Mouse (Mus musculus) midbrain, embryonic 10.5 days (tissue): ENCODE results near the gene Tagln2. TPM values are rescaled to one million over a fixed set of nuclear protein-coding genes. Genes with fewer than 3 reads are reported as not detected.

Experiments
- DNase-seq: peaks from one replicate; pipeline ENCODE4 v3.0.0-alpha.2; 2017; ENCODE audit warnings: low spot score
- H3K27ac ChIP-seq: fragments of 300-500 bp; sonication (generic); replicated peaks from 2 replicates; pipeline ENCODE4 v1.5.1; 2016; ENCODE audit warnings: mild to moderate bottlenecking
- H3K27me3 ChIP-seq: fragments of 300-500 bp; sonication (generic); 2 replicates; pipeline ENCODE4 v1.6.1; 2016; ENCODE audit warnings: low read depth, mild to moderate bottlenecking; ENCODE audit not compliant: poor library complexity, severe bottlenecking
- H3K36me3 ChIP-seq: fragments of 300-500 bp; sonication (generic); 2 replicates; pipeline ENCODE4 v1.6.1; 2016; ENCODE audit warnings: mild to moderate bottlenecking, moderate library complexity
- H3K4me1 ChIP-seq: fragments of 300-500 bp; sonication (generic); 2 replicates; pipeline ENCODE4 v1.6.1; 2016
- H3K4me3 ChIP-seq: fragments of 300-500 bp; sonication (generic); 2 replicates; pipeline ENCODE4 v1.5.1; 2016; ENCODE audit warnings: mild to moderate bottlenecking, moderate library complexity
- H3K9me3 ChIP-seq: fragments of 300-500 bp; sonication (generic); replicated peaks from 2 replicates; pipeline ENCODE4 v1.6.1; 2016; ENCODE audit warnings: mild to moderate bottlenecking
- WGBS: fragments of 180-500 bp; shearing (Covaris S2); methylation state at CpG from one replicate; pipeline ENCODE4 v1.1.7; 2016; 5-methylcytosine and 5-hydroxymethylcytosine counted together
- polyA plus RNA-seq: library from polyadenylated mRNA; unstranded; fragments of >200 nt; fragmentation: Nextera tagmentation; extraction: Ambion mirVana; gene quantifications from 2 replicates; pipeline ENCODE4 v1.2.1, GENCODE M21; 2016

Gene Tagln2
- polyA plus RNA-seq, 1 experiment from 2014 or later, result 79.2 TPM

DNA sequence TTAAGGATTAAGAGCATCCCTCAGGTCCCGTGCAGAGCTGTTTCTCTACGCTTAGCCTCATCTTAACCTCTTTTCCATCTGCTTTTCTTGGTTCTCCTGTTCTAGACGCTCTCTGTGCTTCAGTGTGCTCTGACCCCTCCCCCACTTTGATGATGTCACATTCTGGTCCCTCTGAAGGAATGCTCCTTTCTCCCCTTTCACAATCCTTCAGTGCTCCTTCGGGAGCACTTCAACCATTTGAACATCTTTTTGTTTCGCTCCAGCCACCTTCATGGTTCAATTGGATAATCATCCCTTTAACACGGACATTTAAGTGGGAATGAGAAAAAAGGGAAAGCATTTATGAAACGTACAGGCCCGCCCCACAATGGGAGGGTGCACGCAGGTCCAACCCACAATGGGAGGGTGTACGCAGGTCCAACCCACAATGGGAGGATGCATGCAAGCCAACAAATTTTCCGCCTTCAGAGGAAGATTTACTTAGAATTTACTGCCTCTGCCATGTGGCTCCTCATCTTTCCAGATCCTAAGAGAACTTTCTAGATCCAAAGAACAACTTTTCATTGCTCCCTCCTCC lies 31.5 kb upstream of the Tagln2 start:
- Histone ChIP-seq H3K27me3 (no peaks in the 10 kb centered on the region), H3K9me3 (no peaks in the 10 kb centered on the region), H3K27ac (no peak overlapping the region), H3K4me3 (no peak overlapping the region), H3K36me3 (no peaks in the 10 kb centered on the region), H3K4me1 (0 out of 2 replicates have a peak, but pooled peaks cover 3% of the 10 kb centered on the region)
- no peak for DNase-seq
- WGBS, result 81% methylated on average over 11 of the region's 11 CpGs

DNA sequence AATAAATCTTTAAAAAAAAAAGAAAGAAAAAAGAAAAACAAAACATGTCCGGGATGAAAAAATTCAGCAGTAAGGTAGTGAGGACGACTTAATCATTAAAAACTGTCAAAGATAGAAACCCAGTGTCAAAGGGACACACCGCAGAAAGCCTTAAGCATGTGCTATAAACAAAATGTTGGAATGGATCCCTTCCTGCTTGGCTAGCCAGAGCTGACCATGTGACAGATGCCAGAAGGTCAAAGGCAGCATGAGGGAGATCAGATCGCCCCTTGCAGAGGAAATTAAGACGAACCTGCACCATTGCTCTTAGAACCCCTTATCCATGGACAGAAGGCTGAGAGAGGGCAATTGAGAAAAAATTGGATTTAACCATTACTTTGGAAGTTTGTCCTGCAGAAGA lies 30.5 kb upstream of the Tagln2 start:
- Histone ChIP-seq H3K4me3 (no peak overlapping the region), H3K36me3 (no peaks in the 10 kb centered on the region), H3K27me3 (no peaks in the 10 kb centered on the region), H3K9me3 (no peaks in the 10 kb centered on the region), H3K27ac (no peak overlapping the region), H3K4me1 (0 out of 2 replicates have a peak, but pooled peaks cover 3% of the 10 kb centered on the region)
- 90% methylated on average over 5 of the region's 5 CpGs for WGBS
- DNase-seq, result no peak

DNA sequence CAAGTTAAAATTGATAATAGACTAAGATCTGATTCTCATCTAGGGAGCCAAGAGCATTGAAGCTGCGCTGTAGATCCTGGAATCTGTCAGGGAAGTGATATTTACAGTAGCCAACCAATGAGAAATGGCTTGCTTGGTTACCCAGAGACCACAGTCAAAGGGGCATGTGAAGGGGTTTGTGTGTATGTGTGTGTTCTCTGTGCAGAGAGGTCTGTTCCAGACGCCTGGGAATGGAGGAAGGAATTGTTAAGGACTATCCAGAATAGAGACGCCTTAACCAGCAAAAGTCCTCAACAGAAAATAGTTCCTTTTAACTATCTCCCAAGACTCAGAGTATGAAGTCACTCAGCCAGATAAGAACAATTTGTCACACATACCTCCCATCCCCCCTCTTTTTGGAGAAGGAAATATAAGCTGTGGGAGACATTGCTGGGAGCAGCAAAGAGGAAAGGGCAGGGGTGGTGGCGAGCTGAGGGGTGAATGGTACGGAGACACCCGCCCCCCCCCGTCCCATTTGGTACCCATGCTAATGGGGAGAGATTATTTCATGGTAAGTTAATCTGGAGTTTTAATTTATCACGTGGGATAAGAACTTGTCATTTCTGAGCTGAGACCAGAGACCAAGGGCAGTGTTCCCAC lies 29.9 kb upstream of the Tagln2 start:
- no peaks in the 10 kb centered on the region for H3K36me3 ChIP-seq
- WGBS, result 79% methylated on average over 8 of the region's 8 CpGs
- no peak overlapping the region for H3K4me3 ChIP-seq
- no peak for DNase-seq
- no peaks in the 10 kb centered on the region for H3K9me3 ChIP-seq
- H3K4me1 ChIP-seq, result 0 out of 2 replicates have a peak, but pooled peaks cover 3% of the 10 kb centered on the region
- H3K27ac ChIP-seq, result no peak overlapping the region
- H3K27me3 ChIP-seq, result no peaks in the 10 kb centered on the region

DNA sequence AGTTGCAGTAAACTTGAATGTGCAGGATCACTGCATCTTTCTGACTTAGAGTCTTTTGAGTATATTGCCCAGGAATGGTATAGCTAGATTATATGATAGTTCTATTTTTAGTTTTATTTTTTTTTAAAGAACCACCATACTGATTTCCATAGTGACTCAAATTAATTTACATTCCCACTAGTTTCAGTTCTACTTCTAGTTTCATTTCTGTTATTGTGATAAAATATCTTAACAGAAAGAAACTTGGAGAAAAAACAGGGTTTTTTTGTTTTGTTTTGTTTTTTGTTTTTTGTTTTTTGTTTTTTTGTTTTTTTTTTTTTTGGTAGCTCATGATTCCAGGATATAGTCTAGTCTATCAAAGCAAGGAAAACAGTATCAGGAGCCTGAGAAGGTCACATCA lies 26.9 kb upstream of the Tagln2 start:
- H3K9me3 ChIP-seq, result no peaks in the 10 kb centered on the region
- H3K27me3 ChIP-seq, result no peaks in the 10 kb centered on the region
- H3K4me3 ChIP-seq, result no peak overlapping the region
- H3K27ac ChIP-seq, result no peak overlapping the region
- DNase-seq, result no peak
- H3K4me1 ChIP-seq, result 0 out of 2 replicates have a peak, but pooled peaks cover 3% of the 10 kb centered on the region
- H3K36me3 ChIP-seq, result no peaks in the 10 kb centered on the region

DNA sequence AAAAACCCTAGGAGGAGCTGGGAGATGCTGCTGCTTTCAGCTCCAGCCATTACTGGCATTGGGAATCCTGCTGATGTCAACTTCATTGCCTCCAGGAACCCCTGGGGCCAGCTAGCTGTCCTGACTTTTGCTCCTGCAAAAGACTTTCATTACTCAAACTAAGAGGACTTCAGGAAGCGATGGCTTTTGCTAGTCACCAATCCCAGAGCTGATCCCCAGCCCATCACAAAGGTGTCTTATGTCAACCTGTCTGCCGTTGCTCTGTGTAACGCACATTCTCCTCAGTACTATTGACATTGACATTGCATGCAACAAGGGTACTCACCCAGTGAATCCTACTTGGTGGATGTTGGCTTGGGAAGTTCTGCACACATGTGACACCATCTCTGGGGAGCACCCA lies 25.7 kb upstream of the Tagln2 start:
- no peak for DNase-seq

DNA sequence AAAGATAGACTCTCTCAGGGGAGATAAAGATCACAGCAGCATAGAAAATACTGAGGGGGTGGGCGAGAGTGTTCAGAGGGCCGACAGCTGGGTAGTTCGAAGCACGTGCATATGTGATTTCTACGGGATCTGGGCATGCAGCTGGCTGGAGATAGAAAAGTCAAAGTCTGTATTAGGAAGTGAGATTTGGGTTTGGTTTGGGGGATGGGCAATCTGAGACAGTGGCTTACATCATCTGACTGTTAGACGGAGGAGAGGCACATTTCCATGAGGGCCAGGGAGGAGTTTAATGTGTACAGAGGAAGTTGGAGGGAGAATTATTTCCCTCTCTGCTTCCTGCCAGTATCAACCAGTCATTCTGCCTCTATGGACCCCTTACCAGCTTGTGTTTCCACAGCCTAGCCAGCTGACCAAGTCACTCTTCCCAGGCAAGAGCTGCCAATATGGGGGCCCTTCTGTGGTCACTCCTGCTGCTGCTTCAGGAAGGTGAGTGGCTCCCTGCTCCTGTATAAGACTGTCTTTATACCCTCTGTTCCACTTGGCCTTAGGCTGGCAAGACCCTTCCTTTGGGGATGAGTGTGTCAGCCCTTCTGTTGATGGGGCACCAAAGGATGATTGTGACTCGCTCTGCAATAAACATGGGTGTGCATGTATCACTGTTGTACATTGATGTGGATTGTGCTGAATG lies 24.6 kb upstream of the Tagln2 start, which contains the start of gene Slamf9:
Gene Slamf9, plus strand, starts transcription at position 305 of the 688 bp plus-strand sequence.
- 85% methylated on average over 7 of the region's 7 CpGs for WGBS
- H3K4me3 ChIP-seq, result no peak within 1 kb of the TSS
- no peak within 1 kb of the TSS for H3K27ac ChIP-seq
- no peak for DNase-seq
- H3K27me3 ChIP-seq, result peaks cover 12% of the 10 kb centered on the region
- no peaks in the 10 kb centered on the region for H3K4me1 ChIP-seq
- H3K9me3 ChIP-seq, result no peaks in the 10 kb centered on the region
- no peaks in the 10 kb centered on the region for H3K36me3 ChIP-seq

More for the DNA sequence above, 25.7 kb upstream of the Tagln2 start:
- no peaks in the 10 kb centered on the region for H3K9me3 ChIP-seq
- H3K36me3 ChIP-seq, result no peaks in the 10 kb centered on the region
- WGBS, result 73% methylated on average over 3 of the region's 3 CpGs
- no peak overlapping the region for H3K27ac ChIP-seq
- 0 out of 2 replicates have a peak, but pooled peaks cover 6% of the 10 kb centered on the region for H3K27me3 ChIP-seq
- 0 out of 2 replicates have a peak, but pooled peaks cover 3% of the 10 kb centered on the region for H3K4me1 ChIP-seq
- H3K4me3 ChIP-seq, result no peak overlapping the region

DNA sequence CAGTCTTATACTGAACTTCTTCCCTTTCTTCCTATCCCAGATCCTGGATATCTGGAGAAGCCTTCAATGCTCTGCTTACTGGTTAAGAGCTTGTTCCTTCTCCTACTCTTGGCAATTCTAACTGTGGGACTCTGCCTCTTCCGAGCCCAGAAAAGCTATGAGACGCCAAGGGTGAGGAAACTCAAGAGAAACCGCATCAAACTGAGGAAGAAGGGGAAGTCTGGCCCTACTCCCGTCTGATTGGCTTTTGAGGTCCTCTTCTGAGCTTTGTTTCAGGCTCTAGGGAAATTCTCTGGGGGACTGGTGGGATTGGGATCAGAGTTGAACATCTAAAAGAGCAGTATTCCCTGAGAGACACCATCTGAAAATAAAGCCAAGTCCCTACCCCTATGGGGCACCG lies 21.8 kb upstream of the Tagln2 start:
- WGBS, result 89% methylated on average over 5 of the region's 5 CpGs

DNA sequence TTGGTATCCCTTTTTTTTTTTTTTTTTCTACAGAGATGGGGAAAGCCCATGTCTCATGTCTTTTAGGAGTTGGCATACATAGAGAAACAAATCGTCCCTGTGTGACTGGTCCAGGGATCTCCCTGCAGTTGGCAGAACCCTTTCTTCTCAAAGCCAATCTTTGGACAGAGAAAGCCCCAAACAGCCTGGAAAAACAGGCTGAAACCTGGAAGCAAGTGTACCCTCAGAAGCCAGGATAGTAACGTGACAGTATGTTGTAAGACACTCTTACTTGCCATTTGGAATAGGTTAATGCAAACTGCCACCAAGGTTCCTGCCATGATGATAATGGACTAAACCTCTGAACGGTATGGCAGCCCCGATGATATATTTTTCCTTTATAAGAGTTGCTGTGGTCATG lies 19.5 kb upstream of the Tagln2 start:
- Histone ChIP-seq H3K27me3 (peaks cover 23% of the 10 kb centered on the region), H3K27ac (no peak overlapping the region), H3K9me3 (no peaks in the 10 kb centered on the region), H3K4me1 (peaks cover 40% of the 10 kb centered on the region), H3K4me3 (no peak overlapping the region), H3K36me3 (peaks cover 11% of the 10 kb centered on the region)
- no peak for DNase-seq
- WGBS, result 94% methylated on average over 4 of the region's 4 CpGs

More for the DNA sequence above, 21.8 kb upstream of the Tagln2 start:
- Histone ChIP-seq H3K9me3 (no peaks in the 10 kb centered on the region), H3K27ac (no peak overlapping the region), H3K4me3 (no peak overlapping the region), H3K27me3 (peaks cover 23% of the 10 kb centered on the region), H3K4me1 (peaks cover 16% of the 10 kb centered on the region), H3K36me3 (no peaks in the 10 kb centered on the region)
- DNase-seq, result no peak

DNA sequence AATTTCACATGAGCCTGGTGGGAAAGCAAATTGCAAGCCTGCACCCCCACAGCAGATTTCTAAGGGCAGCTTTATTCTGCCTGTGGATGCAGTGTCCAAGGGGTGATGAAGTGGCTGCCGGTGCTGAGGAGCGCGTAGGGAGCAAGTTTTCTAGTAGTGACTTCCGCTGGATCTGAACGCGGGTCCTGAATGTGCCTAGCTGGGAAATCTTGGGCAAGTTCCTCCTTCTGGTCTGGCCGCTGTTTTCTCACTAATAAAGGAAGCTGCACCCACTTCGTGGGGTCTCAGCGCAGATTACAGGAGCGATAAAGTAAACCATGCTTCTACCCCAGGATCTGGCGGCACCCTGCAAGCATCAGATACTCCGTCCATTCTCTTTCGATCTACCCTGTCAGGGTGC lies 18.7 kb upstream of the Tagln2 start:
- Histone ChIP-seq H3K4me3 (peak overlapping the region; percentile 79), H3K27me3 (peaks cover 23% of the 10 kb centered on the region), H3K36me3 (peaks cover 15% of the 10 kb centered on the region), H3K4me1 (peaks cover 47% of the 10 kb centered on the region), H3K9me3 (no peaks in the 10 kb centered on the region), H3K27ac (peak overlapping the region; percentile 93)
- DNase-seq, result no peak
- whole genome bisulfite sequencing, result 20% methylated on average over 13 of the region's 13 CpGs

DNA sequence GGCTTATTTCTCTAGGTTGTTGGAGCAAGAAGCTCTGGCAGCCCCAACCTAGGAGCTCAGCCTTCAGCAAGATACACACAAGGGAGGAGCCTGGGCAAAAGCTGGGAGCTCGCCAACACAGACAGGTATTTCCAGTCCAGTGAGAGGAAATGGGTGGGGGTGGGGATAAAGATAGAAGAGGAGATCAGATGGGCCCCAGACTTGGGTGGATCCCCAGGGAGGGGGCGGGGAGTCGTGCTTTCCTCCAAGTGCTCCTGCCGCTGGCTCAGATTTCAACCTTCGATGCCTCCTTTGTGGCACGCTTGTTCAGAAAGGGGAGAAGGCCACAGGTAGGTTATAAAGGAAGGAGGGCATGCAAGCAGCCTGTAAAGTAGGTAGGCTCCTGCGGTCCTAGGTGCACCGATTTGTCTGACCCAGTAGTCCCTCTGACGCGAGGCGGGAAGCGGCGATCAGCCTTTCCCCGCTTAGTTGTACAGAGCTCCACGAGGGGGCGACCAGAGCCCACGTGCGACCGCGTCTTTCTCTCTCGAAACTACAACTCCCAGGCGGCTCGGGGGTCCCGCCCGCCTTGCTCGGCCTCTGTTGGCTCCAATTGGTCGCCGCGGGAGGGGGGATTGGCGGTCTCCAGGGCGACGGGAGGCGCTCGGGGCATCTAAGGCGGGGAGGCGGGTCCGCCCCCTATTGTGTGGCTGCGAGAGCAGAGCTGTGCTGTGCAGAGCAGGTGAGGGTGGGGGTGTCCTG lies 18.1 kb upstream of the Tagln2 start, which contains the start of gene Igsf9:
Gene Igsf9, plus strand, starts transcription at position 249 of the 741 bp plus-strand sequence.
- peaks cover 23% of the 10 kb centered on the region for H3K27me3 ChIP-seq
- peak; percentile 97 for DNase-seq
- under 1% methylated on average over 38 of the region's 38 CpGs for WGBS
- H3K4me3 ChIP-seq, result peak within 1 kb of the TSS; percentile 79
- peaks cover 15% of the 10 kb centered on the region for H3K36me3 ChIP-seq
- H3K4me1 ChIP-seq, result peaks cover 53% of the 10 kb centered on the region
- H3K9me3 ChIP-seq, result no peaks in the 10 kb centered on the region
- peak within 1 kb of the TSS; percentile 93 for H3K27ac ChIP-seq

DNA sequence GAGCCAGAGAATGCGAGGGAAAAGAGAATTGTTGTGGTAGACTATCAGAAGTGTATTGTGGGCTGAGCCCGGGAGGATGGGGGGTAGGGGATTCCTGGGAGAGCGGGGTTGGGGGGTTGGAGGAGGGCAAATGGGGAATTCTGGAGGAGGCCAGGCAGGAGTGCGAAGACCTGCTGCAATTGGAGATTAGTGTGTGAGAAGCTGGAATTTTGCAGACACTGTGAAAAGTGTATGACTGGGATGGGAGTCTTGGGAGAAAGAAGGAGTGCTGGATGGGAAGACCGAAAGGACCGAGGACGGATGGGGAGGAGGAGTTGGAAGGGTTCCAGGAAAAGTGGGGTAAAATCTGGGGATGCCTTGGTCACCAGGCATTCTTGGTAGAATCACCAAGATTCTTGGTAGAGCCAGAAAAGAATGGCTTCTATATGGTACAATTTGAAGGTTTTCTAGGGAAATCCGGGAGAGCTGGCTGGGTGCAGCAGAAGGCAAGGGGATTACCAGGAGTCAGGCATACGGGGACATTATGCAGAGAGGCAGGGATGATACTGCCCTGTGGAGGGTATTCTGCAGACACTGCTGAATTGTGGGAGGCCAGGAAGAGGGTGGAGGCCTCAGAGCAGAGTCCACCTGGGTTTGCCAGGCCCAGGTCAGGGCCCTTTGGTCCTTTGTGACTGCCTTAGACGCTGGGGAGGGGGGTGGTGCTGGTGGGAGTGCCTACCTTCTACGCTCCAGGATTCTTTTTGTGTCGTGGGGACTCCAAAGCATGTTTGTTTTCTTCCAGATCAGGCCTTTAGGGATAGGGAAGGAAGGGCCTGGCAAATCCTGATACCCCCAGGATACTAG lies 17.1 kb upstream of the Tagln2 start:
- peak; percentile 36 for DNase-seq
- Histone ChIP-seq H3K27ac (peak overlapping the region; percentile 93), H3K27me3 (peaks cover 23% of the 10 kb centered on the region), H3K4me3 (peak overlapping the region; percentile 79), H3K36me3 (peaks cover 26% of the 10 kb centered on the region), H3K9me3 (no peaks in the 10 kb centered on the region), H3K4me1 (peaks cover 63% of the 10 kb centered on the region)
- WGBS, result under 1% methylated on average over 12 of the region's 12 CpGs

DNA sequence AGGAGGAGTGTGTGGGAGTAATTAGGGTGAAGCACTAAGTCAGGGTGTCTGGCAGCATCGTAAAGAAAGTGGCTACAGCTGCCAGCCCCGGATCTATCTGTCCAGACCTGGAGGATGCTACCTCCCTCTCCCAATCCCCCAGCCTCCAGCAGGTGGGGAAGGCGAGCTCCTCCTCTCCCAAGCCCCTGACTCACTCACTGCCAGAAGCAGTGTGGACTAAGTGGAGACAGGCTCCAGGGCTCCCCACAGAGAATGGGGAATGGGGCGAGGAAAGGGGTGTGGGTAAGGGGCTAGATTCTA lies 16.5 kb upstream of the Tagln2 start:
- WGBS, result 18% methylated on average over 4 of the region's 4 CpGs
- Histone ChIP-seq H3K36me3 (peaks cover 31% of the 10 kb centered on the region), H3K4me3 (peak overlapping the region; percentile 79), H3K9me3 (no peaks in the 10 kb centered on the region), H3K27me3 (peaks cover 20% of the 10 kb centered on the region), H3K27ac (peak overlapping the region; percentile 93), H3K4me1 (peaks cover 69% of the 10 kb centered on the region)
- no peak for DNase-seq
